8 mouse cellular contexts compared by ENCODE assay signal in genomic region chr8:3278934-3279720, GRCm38 (mm10). TPM values are rescaled to one million over a fixed set of nuclear protein-coding genes. Genes with fewer than 3 reads are reported as not detected.
A peak's percentile ranks its signal among the peaks of the same experiment; 100 is the strongest.
DNase-seq lines count a peak whose midpoint lies in the region; ATAC-seq and TF ChIP-seq lines count a peak whose summit lies in the region.

TSS of gene Insr (minus strand) at chr8:3279617.

- no peaks in the 10 kb centered on the region for H3K36me3 ChIP-seq in hindbrain, postnatal 0 days (ENCODE audit: insufficient read depth, low read length)

- H3K9me3 ChIP-seq in hindbrain, postnatal 0 days (ENCODE audit: low read length): no peaks in the 10 kb centered on the region

- H3K27me3 ChIP-seq in hindbrain, postnatal 0 days (ENCODE audit: insufficient read depth, low read length): no peaks in the 10 kb centered on the region

- H3K4me3 ChIP-seq in cortical plate, adult 2 months (ENCODE audit: insufficient read depth, low read length): peak within 1 kb of the TSS; percentile 98
- H3K4me3 ChIP-seq in hindbrain, postnatal 0 days (ENCODE audit: low read length): peak within 1 kb of the TSS; percentile 93

- H3K4me1 ChIP-seq in cortical plate, adult 2 months (ENCODE audit: control insufficient read depth, insufficient read depth, low read length): peaks cover 12% of the 10 kb centered on the region
- H3K4me1 ChIP-seq in hindbrain, postnatal 0 days (ENCODE audit: insufficient read depth, low read length): peaks cover 10% of the 10 kb centered on the region

- TF ChIP-seq CTCF in cortical plate, adult 2 months (IDR thresholded peaks at IDR 0.05; ENCODE audit: extremely low read depth, insufficient read depth, low read length): no peak
- TF ChIP-seq CTCF in hindbrain, postnatal 0 days (IDR thresholded peaks at IDR 0.05; ENCODE audit: low read depth): no peak

- H3K9ac ChIP-seq in hindbrain, postnatal 0 days (replicated peaks; ENCODE audit: low read length): peak within 1 kb of the TSS; percentile 98

- peak within 1 kb of the TSS; percentile 96 for H3K27ac ChIP-seq in cortical plate, adult 2 months (ENCODE audit: insufficient read depth, low read length)
- H3K27ac ChIP-seq in hindbrain, postnatal 0 days: peak within 1 kb of the TSS; percentile 83

- WGBS in hindbrain, postnatal 0 days: under 1% methylated on average over 55 of the region's 61 CpGs

- DNase-seq in adipocyte (ENCODE audit: low spot score): peak; percentile 97
- peak; percentile 92 for DNase-seq in gastrocnemius, adult 8-10 months (ENCODE audit: low spot score in 2 of 2)
- peak; percentile 95 for DNase-seq in hindbrain, postnatal 0 days (ENCODE audit: low spot score)
- peak; percentile 95 to 96 for DNase-seq in left cerebral cortex, adult 18-20 months (ENCODE audit: low spot score in 2 of 2)
- DNase-seq in lung, postnatal 4 days: peak; percentile 95 to 97
- DNase-seq in retina, postnatal 1 day: peak; percentile 96
- DNase-seq in thymus, postnatal 4 days: peak; percentile 98

- peak; percentile 96 for ATAC-seq in hindbrain, postnatal 0 days

- peak; percentile 70; the same call in 1 of the 2 replicates for TF ChIP-seq POLR2A in cortical plate, adult 2 months (IDR thresholded peaks at IDR 0.05; ENCODE audit: extremely low read depth, insufficient read depth, low read length)

- peak within 1 kb of the TSS; percentile 74 for H3K4me2 ChIP-seq in hindbrain, postnatal 0 days (ENCODE audit: low read depth, low read length)

RNA-seq across cellular contexts. Expression of gene Insr, which starts in this region (rescaled TPM):
- 15.1 TPM in 2 replicates for polyA plus RNA-seq in cortical plate, adult 2 months (2012; rRNA removed)
- 10 to 100 TPM; 60.4 to 66.9 (median 64.0) TPM for total RNA-seq in gastrocnemius, adult 8-10 months (2022)
- total RNA-seq in hindbrain, postnatal 0 days (2014; rRNA removed): 46.9 and 69.9 TPM in 2 replicates
- 31.1 and 34.0 TPM in 2 replicates for polyA plus RNA-seq in hindbrain, postnatal 0 days (2015; fragmentation: Nextera tagmentation; extraction: Ambion mirVana)
- 10 to 100 TPM; 41.3 to 41.5 TPM for total RNA-seq in left cerebral cortex, adult 18-20 months (2021)

Comparison
In these comparisons a context has a peak if more than half of its experiments do, and no peak if none do; other contexts are left out.
1. Peak in every context shown above with its lines: DNase-seq, ATAC-seq, H3K4me3 ChIP-seq and H3K27ac ChIP-seq.